Mouse (Mus musculus): ENCODE results near the gene Spata1.

GRCm38 (mm10) chr3:146534986-146535385 is 35.4 kb upstream of the Spata1 start:
- TF ChIP-seq CTCF (conservative IDR thresholded peaks at IDR 0.05; ENCODE audit: insufficient read depth, insufficient read length, low read depth, low read length) (no peak), POLR2A (IDR thresholded peaks at IDR 0.05; ENCODE audit: low read depth, low read length) (no peak)

All from kidney, adult 2 months (tissue).